Mouse (Mus musculus): Measurements from ENCODE around the gene Gm13941.

The Gm13941 gene

DNA sequence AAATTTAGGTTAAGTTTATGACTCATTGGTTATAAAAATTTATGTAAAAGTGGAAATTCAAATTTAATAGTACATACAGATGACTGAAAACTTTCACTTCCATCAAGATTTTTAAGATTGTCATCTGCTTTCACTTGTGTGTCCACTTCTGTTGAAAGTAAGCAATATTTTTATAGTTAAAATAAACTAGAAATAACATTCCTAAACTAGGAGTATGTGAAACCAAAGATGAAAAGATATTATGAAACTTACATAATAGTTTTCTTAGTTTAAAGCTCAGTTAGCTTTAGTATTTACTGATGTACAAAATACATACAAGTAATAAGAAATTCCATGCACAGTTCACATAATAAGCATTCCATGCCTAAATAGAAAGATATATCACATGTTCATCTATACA lies at the start of gene Gm13941:
Gene Gm13941, minus strand, starts transcription at position 101 of the 400 bp plus-strand sequence.
- DNase-seq (ENCODE audit: extremely low read depth, low read depth, low spot score) = no peak

DNA sequence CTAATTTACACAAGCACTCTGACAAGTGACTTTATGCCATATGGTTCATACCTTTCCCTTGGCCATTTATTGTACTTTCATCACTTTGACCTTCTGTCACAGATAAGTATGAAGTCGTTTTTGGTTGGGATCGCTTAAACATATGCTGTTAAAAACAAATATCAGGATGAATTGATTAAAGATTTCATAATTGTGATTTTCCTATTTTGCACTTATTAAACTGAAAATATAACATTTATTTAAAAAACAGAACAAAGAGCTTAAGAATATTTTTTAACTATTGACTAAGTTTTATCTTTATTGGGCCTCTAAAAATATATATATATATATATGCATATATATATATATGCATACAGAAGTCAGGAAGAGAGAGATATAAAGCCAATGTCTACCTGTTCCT lies 47.1 kb upstream of the Gm13941 start, which contains the start of gene Gm15130:
Gene Gm15130, minus strand, starts transcription at position 101 of the 400 bp plus-strand sequence.
- DNase-seq (ENCODE audit: extremely low read depth, low read depth, low spot score) = no peak

DNA sequence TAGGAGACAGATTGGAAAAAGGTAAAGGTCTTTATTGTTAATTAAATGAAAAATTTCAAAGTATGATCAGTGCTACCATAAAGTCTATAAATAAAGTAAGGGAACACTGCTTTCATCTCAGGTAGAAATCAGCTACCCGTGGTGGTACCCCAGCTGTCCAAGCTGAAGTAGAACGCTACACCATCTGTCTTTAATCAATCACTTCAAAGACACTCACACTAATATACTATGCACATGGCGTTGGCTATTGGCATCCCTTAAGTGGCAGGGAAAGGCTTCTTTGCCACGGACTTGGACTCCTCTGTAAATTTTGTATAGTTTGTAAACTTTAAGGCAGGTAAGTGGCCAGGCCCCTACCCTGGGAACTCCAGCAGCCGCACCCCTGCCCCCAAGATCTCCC lies 30.0 kb upstream of the Gm13941 start:
- no peak for DNase-seq (ENCODE audit: extremely low read depth, low read depth, low spot score)

DNA sequence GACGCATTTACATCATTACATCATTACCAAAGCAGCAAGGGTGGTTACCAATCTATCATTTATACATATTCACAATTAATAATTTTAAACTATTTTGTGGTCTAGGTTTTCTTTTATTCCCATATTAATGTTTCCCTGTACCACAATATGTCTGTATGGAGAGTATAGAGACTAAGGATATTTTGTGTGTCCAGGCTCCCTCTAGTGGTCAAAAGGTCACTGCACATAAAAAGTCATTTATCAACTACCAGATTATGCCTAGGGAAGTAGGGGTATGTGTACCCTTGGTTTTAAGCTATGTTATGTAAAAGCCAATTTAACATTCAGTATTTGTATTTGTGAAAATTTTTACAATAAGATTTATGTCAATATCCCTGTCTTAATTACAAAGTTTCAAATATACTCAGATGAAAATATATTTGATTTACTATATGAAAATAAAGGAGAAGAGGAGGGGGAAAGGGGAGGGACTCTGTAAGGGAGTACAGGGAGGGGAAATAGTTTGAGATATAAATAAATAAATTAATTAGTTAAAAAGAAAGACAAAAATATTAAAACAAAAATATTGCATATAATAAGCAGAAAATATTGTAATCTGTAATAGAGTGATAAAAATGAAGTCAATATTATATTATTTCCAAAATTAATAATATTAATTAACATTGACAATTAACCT lies 47.1 kb downstream of the Gm13941 start:
- DNase-seq (ENCODE audit: extremely low read depth, low read depth, low spot score) = no peak

All from fat pad, adult 2 months (tissue).